Mouse (Mus musculus) intestine, postnatal 0 days (tissue): Measurements from ENCODE around the gene Vsig4. TPM values are rescaled to one million over a fixed set of nuclear protein-coding genes. Genes with fewer than 3 reads are reported as not detected.
A peak's percentile ranks its signal among the peaks of the same experiment; 100 is the strongest.
"Not testable (repeated sequence)": the region's sequence is repeated elsewhere in the genome, so short reads cannot be mapped to it uniquely, and the experiment has no call there.

Experiments
- ATAC-seq: fragments of 200-750 bp; cut with Nextera tagmentation; 2 replicates; pipeline ENCODE4 v1.8.0; 2017; ENCODE audit warnings: mild to moderate bottlenecking, moderate TSS enrichment, moderate library complexity
- H3K27ac ChIP-seq: fragments of 300-500 bp; sonication (generic); 2 replicates; pipeline ENCODE4 v1.5.1; 2014; ENCODE audit warnings: mild to moderate bottlenecking, low read depth, low read length, moderate library complexity
- H3K27me3 ChIP-seq: fragments of 300-500 bp; sonication (generic); replicated peaks from 2 replicates; pipeline ENCODE4 v1.6.1; 2014; ENCODE audit warnings: low read length, mixed read lengths; ENCODE audit not compliant: control insufficient read depth, insufficient read depth
- H3K36me3 ChIP-seq: fragments of 300-500 bp; sonication (generic); 2 replicates; pipeline ENCODE4 v1.6.1; 2014; ENCODE audit warnings: mild to moderate bottlenecking, moderate library complexity; ENCODE audit not compliant: control insufficient read depth, insufficient read depth
- H3K4me1 ChIP-seq: fragments of 300-500 bp; sonication (generic); replicated peaks from 2 replicates; pipeline ENCODE4 v1.6.1; 2014; ENCODE audit warnings: antibody characterized with exemption, low read length, mixed read lengths; ENCODE audit not compliant: control insufficient read depth, insufficient read depth
- H3K4me2 ChIP-seq: fragments of 300-500 bp; sonication (generic); replicated peaks from 2 replicates; pipeline ENCODE4 v1.6.1; 2014; ENCODE audit warnings: low read depth, mild to moderate bottlenecking, moderate library complexity
- H3K4me3 ChIP-seq: fragments of 300-500 bp; sonication (generic); 2 replicates; pipeline ENCODE4 v1.5.1; 2014; ENCODE audit warnings: low read depth, low read length
- H3K9ac ChIP-seq: fragments of 300-500 bp; sonication (generic); 2 replicates; pipeline ENCODE4 v1.6.1; 2014; ENCODE audit warnings: mild to moderate bottlenecking, low read depth, low read length
- H3K9me3 ChIP-seq: fragments of 300-500 bp; sonication (generic); 2 replicates; pipeline ENCODE4 v1.6.1; 2016; ENCODE audit warnings: mixed run types; ENCODE audit not compliant: control insufficient read depth
- CTCF ChIP-seq: sonication (generic); IDR thresholded peaks from 2 replicates; pipeline ENCODE4 v1.5.1; 2016; ENCODE audit warnings: low read depth, mild to moderate bottlenecking, control low read depth, antibody characterized with exemption, moderate library complexity
- WGBS: fragments of 180-500 bp; shearing (Covaris S2); extraction: QIAGEN DNeasy Blood & Tissue Kit; methylation state at CpG from one replicate; pipeline ENCODE4 v1.1.7; 2014; 5-methylcytosine and 5-hydroxymethylcytosine counted together
- microRNA counts: library from miRNA; unstranded; fragments of <30 nt; microRNA quantifications from one replicate; lab custom pipeline; 2016
- microRNA-seq: library from miRNA; unstranded; fragments of <30 nt; microRNA quantifications from one replicate; pipeline ENCODE4, GENCODE M21; 2016
- polyA plus RNA-seq: library from polyadenylated mRNA; unstranded; fragments of >200 nt; fragmentation: Nextera tagmentation; extraction: Ambion mirVana; gene quantifications from 2 replicates; pipeline ENCODE4 v1.2.1, GENCODE M21; 2015

Vsig4 gene
- polyA plus RNA-seq, 1 experiment from 2014 or later: not detected

DNA sequence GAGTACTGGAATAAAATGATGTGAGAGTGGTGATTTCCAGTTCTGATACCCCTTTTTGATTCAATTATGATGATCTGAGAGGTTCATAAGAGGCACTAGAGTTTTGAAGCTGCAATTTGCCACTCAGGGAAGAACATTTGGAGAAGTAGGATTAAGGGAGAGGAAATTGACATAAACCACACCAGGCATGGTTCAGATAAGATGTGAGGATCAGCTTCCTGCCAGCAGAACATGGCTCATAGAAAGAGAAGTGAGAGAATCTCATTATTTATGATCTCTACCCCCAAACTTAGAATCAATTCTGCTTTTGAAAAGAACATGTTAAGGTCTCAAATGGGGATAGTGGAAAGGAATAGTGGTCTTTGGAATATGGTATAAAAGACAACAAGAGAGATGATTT is 66.2 kb downstream of the Vsig4 start:
- no peak overlapping the region for H3K9ac ChIP-seq
- H3K4me1 ChIP-seq: no peaks in the 10 kb centered on the region
- no peaks in the 10 kb centered on the region for H3K9me3 ChIP-seq
- TF ChIP-seq CTCF: no peak
- no peak overlapping the region for H3K4me3 ChIP-seq
- H3K36me3 ChIP-seq: no peaks in the 10 kb centered on the region
- H3K4me2 ChIP-seq: no peak overlapping the region
- H3K27me3 ChIP-seq: no peaks in the 10 kb centered on the region
- no peak for ATAC-seq
- H3K27ac ChIP-seq: no peak overlapping the region

DNA sequence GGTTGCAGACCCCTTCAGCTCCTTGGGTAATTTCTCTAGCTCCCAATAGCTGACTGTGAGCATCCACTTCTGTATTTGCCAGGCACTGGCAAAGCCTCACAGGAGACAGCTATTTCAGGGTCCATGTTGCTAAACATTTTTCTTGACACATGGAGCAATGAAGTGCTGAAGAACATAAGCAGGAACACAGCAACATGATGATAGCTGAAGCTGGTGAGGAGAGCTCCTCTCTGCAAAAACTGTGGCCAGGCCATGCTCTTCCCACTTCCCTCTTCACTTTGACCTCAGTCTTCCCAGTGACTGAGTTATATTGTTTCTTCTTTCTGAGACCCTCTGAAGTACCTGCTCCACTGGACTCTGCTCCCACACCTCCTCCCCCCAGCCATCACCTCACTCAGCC is 67.8 kb downstream of the Vsig4 start:
- no peak for ATAC-seq
- H3K27ac ChIP-seq: no peak overlapping the region
- H3K4me2 ChIP-seq: no peak overlapping the region

DNA sequence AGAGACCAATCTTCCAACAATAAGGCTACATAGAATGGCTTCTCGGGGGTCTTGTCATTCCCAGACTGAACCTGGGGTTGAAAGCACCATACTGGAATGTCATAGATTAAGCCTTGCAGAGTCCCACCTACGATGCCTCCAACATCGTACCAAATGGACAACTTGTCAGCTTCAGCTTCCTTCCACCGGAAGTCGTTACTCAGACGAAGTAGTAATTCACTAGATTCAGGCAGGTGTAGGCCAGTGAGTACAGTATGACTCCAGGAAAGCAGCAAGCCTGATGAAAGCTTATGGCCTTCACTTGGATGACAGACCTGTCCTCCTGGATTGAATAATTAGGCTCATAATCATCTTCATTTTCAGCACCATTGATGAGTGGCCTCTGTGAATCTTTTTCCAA is 69.0 kb downstream of the Vsig4 start:
- no peak overlapping the region for H3K9ac ChIP-seq
- ATAC-seq: no peak
- no peaks in the 10 kb centered on the region for H3K4me1 ChIP-seq
- no peaks in the 10 kb centered on the region for H3K36me3 ChIP-seq
- H3K4me3 ChIP-seq: no peak overlapping the region
- 83% methylated on average over 6 of the region's 6 CpGs for WGBS
- no peak overlapping the region for H3K27ac ChIP-seq
- H3K9me3 ChIP-seq: no peaks in the 10 kb centered on the region
- no peak for TF ChIP-seq CTCF
- H3K4me2 ChIP-seq: no peak overlapping the region
- no peaks in the 10 kb centered on the region for H3K27me3 ChIP-seq

More for the DNA sequence above, 67.8 kb downstream of the Vsig4 start:
- Histone ChIP-seq H3K4me1 (no peaks in the 10 kb centered on the region), H3K27me3 (no peaks in the 10 kb centered on the region), H3K36me3 (no peaks in the 10 kb centered on the region), H3K9ac (no peak overlapping the region), H3K9me3 (no peaks in the 10 kb centered on the region), H3K4me3 (no peak overlapping the region)
- no peak for TF ChIP-seq CTCF

DNA sequence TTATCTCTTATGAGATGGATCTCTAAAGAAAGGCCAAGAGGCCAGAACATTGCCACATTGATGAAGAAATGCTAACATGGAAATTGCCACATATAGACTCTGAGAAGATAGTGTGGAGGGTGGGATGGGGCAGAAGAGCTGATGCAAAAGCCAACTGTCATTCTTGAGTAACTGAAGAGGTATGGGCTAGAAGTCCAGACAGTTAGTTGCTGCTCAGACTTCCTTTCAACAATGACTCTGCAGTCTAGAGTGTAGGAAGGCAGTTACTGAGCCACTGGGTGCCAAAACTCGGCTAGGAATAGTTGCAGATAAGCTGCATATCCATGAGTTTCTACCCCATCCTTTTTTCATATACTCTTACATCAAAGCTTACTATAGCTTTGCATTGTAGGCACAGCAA is 75.2 kb downstream of the Vsig4 start:
- H3K4me3 ChIP-seq: no peak overlapping the region
- no peaks in the 10 kb centered on the region for H3K4me1 ChIP-seq
- ATAC-seq: no peak
- no peaks in the 10 kb centered on the region for H3K36me3 ChIP-seq
- WGBS: 38% methylated on average over 1 of the region's 1 CpGs
- no peak for TF ChIP-seq CTCF
- H3K9me3 ChIP-seq: no peaks in the 10 kb centered on the region
- no peak overlapping the region for H3K27ac ChIP-seq
- H3K27me3 ChIP-seq: no peaks in the 10 kb centered on the region
- H3K4me2 ChIP-seq: no peak overlapping the region
- H3K9ac ChIP-seq: no peak overlapping the region

DNA sequence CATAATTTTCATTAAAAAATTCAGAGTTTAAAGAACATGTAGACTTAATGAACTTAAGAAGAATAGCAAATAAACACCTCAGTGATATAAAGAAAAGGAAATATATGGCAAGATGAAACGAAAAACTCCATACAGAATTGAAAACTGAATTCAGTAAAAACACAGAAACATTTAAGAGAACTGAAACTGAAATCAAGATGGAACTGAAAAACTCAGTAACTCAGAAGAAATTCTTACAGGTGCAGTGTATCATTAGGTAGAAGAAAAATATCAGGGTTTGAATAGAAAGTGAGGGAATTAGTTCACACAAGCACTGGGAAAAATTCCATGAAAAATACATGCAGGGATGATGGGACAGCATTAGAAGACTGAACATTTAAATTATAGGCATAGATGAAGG is 86.4 kb downstream of the Vsig4 start:
- Histone ChIP-seq H3K9me3 (no peaks in the 10 kb centered on the region), H3K36me3 (no peaks in the 10 kb centered on the region), H3K27me3 (no peaks in the 10 kb centered on the region), H3K4me2 (no peak overlapping the region), H3K9ac (no peak overlapping the region), H3K4me1 (no peaks in the 10 kb centered on the region), H3K4me3 (no peak overlapping the region), H3K27ac (no peak overlapping the region)
- WGBS: 29% methylated on average over 1 of the region's 1 CpGs
- ATAC-seq: no peak
- TF ChIP-seq CTCF: no peak

DNA sequence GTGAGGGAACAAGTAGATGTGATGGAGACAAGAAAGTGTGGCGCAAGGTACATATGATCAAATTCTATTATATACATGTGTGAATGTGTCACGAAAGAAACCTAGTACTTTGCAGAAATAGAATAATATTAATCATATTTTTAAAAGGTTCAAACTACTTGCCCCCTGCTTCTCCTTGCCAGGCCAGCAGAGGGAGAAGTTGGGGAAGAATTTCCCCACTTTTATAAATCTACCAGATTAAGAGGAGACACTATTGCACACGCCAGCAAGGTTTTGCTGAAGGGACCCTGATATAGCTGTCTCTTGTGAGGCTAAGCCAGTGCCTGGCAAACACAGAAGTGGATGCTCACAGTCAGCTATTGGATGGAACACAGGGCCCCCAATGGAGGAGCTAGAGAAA is 88.1 kb downstream of the Vsig4 start:
- WGBS: 78% methylated on average over 3 of the region's 3 CpGs
- not testable (repeated sequence) for H3K4me2 ChIP-seq, H3K9me3 ChIP-seq, H3K27ac ChIP-seq, H3K36me3 ChIP-seq, H3K27me3 ChIP-seq, H3K4me3 ChIP-seq, ATAC-seq, H3K4me1 ChIP-seq, H3K9ac ChIP-seq

MicroRNA genes within 50 kb of the gene (microRNA counts, 519-probe panel; counts per million panel counts)
- microRNA mmu-miR-223 (lab: Ali Mortazavi, UCI): 4,432 counts per million, percentile 67 among the panel's probes with 10 or more counts

Small RNAs within 50 kb of the gene (microRNA-seq; reads per million reads assigned to microRNA genes)
- 536 reads per million, percentile 68 among the genes with 10 or more reads in this experiment for gene Mir223

Other genes starting within 250 kb of the Vsig4 start
- gene Msn, start 197.4 kb downstream of the Vsig4 start, polyA plus RNA-seq: 34.2 and 35.9 TPM in 2 replicates
- gene Heph, start 161.9 kb upstream of the Vsig4 start, polyA plus RNA-seq: 43.9 and 48.4 TPM in 2 replicates
- 0.95 and 1.1 TPM in 2 replicates for gene Hsf3, start 162.9 kb upstream of the Vsig4 start, polyA plus RNA-seq